Mouse (Mus musculus) adrenal gland, postnatal 10 days (tissue): ENCODE data around the gene Grm6. TPM values are rescaled to one million over a fixed set of nuclear protein-coding genes. Genes with fewer than 3 reads are reported as not detected.

Source experiments
- DNase-seq: peaks from one replicate; pipeline ENCODE4 v3.0.0; 2021; ENCODE audit warnings: mixed read lengths
- long read RNA-seq, 2 experiments: library from polyadenylated mRNA; stranded (forward); transcript quantifications; one replicate each; pipeline ENCODE4 v2.0.0; 2021
- total RNA-seq, 2 experiments: library from RNA; stranded (reverse); gene quantifications; 2 replicates each; pipeline ENCODE4 v1.2.3; 2021

The Grm6 gene
- under 1 TPM; 0.21 to 0.24 TPM for total RNA-seq
- long read RNA-seq, experiment 1, partial matches to known transcripts, result 0 of 1 reads
- long read RNA-seq, experiment 1, other reads (novel, unspliced or antisense), result 1 of 1 reads
- long read RNA-seq, experiment 2, result 0 reads

DNA sequence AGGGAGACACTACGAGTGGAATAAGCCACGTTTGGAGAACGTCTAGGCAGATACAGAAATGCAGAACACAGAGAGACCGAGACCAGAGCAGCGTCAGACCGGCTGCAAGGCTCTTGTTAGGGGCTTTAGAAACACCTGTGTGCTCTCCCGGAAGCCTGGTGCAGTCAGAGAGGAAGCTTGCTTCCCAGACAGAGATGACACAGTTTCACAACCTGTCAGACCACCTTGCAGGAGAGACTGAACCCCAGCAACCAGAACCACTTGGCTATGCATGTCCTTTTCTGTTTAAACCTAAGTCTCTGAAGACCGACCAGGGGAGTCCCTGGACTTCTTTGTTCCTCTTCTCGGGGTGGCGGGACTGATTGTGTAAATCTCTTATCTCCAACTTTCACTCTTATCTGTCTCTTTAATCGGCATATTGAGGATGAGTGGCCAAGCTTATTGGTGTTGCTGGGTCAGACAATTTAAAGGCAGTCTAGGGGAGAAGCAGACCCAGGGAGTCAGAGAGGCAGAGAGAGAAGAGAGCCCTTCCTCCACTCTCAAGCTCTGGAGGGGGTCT lies at the start of gene Grm6:
Grm6 (plus strand) TSS at position 509 of the 559 bp plus-strand sequence.
- DNase-seq, result no peak

DNA sequence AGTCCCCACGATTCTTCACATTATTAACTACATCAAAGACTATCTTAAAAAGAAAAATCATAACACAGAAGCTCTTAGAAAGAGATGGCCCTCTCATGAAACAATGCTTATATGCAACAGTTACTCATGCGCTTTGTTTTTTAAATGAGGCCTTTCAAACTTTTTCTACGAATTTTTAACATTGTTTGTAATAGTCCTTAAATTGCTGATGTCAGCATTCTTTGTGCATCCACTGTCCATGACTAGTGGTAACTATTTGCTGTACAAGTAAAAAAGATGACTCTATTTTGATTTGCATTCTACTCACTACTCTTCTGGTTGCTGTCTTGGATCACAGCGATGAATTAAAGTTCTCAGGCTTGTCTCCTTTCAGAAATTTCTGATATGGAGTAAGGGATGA lies 36.3 kb upstream of the Grm6 start:
- DNase-seq, result no peak

DNA sequence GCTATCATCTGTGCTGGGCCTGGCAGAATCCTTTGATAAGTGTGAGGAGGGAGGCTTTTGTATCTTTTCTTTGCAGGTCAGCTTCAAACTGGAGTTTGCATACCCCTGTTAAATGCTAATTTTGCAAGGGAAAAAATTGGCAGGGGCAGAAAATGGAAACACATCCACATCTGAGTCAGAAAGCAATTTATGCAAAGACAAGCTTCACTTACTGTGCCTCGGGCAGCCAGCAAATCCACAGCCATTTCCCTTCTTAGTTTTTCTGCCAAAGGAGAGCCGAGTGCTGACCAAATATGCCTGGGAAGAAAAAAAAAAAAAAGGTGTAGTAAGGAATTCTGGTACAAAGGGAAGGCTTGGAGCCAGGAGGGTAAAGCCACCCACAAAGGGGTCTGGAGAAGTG lies 24.3 kb upstream of the Grm6 start:
- no peak for DNase-seq

DNA sequence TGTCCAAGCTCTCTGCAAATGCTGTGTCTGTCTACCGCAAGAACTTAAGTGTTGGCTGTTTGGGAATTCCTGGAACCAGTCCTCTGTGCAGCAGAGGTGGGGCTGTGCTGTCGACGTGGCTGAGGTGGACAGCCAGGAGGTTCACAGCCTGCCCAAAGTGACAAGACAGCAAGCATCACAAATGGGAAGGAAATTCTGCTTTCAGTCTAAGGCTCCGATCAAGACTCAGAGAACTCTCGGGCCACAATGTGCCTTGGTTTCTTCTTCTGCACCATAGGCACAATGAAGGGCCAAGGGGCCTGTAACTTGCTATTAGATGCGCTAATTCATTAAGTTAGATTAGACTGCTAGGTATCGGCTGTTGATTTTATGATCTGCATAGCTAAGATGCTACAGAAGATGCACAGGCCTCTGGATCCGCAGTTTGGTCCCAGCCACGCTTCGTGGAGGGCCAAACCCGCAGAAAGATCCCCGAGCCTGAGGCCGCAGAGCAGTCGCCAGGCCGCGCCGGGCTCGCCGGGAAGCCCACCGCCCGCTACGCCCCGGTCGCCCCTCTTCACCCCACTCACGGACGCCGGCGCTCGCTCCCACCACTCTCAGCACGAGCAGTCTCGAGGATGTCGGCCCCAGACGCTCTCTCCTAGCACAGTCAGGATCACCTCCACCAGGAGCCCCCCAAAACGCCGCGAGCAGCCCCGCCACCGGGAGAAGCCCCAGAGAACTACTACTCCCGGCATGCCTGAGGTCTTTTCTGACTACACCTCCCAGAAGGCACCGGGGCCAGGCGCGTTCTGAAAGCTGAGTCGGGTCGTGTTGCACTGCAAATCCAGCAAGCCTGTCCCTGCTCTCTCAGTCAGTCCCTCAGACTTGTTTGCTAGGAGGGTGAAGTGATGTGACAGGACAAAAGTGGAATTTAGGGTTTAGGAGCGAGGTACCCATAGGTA lies 23.2 kb upstream of the Grm6 start, which contains the start of gene Zfp354c:
Zfp354c (minus strand) TSS at position 715 of the 944 bp plus-strand sequence.
- peak; percentile 89 for DNase-seq

DNA sequence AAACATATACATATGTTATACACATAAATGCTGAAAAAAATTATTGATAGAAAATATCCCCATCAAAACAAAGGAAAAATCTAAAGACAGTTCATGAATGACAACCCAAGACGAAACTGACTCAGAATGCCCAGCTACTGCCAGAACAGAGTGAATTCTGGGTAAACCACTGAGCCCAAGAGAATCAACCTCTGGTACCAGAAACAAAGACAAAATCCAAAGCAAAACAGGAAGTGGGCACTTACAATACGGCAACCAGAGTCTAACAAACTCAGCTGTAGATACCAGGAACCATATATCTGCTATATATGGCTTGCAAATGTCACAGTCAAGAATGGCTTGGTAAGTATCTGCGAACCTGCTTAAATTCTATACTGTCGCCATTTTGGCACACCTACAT lies 14.8 kb upstream of the Grm6 start:
- DNase-seq, result no peak

DNA sequence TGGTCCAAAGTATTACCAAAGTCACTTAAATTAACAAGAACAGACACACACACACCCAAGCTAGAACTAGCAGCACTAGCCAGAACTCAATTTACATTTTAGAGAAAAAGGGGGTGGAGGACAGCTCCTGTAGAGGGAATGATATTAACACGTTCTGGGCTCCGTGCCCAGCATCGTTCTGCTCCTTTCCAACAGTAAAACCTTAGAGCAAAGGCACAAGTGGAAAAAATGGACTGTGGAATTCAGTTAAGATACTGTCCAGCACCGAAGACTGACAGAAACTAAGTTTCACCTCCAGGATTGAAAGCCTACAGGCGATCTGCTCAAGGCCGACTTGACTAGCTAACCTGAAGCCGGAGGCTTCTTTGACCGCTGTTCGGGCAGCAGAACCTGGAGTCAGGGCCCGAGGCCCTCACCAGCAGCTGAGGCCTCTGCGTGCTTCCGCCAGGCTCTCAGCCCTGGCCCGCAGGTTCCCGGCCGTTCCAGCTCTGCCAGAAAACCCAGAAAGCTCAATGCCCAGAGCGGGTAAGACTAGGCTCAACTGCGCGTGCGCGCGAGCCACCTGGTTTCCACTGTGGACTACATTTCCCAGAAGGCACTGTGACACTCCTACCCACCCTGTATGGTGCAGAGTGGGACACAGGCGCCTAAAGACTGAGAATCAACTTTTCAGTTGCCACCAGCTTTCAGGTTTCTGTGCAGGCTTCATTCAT lies 9.3 kb upstream of the Grm6 start, which contains the start of gene Zfp879:
Zfp879 (minus strand) TSS at position 530 of the 713 bp plus-strand sequence.
- peak; percentile 91 for DNase-seq

DNA sequence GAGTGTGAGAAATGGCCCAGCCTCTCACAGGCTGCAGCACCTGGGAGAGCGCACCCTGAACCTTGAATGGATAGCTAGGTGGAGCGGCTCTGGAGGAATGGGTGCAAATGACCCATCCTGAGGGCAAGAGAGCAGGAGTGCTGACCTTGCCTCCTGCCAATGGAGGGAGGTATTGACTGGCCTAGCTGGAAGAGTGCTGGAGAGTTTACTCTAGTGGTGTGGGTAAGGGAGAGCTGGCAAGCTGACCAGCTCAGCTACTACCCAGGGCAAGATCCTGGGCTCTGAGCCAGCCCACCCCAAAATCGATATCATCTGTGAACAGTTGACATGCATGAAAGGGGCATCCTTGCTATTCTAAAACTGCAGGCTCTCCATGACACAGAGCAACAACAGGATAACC lies 4.5 kb upstream of the Grm6 start:
- DNase-seq, result peak; percentile 23

DNA sequence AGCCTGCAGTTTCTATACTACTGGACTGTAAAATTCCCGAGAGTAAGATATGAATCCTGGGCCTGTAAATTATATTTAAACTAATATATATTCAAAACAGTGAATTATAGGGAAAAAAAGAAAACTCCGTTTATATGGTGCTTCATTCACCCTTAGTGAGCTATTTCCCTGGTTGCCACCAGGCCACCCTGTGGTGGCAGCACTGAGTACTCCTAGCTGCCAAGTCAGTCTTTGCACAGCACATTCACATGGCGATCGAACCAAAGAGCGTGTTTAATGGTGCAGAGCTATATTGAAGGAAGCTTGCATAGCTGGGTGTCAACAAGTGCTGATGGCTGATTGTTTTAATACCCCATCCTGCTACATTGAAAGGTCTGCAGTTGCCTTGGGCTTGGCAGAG lies 3.4 kb upstream of the Grm6 start:
- no peak for DNase-seq

DNA sequence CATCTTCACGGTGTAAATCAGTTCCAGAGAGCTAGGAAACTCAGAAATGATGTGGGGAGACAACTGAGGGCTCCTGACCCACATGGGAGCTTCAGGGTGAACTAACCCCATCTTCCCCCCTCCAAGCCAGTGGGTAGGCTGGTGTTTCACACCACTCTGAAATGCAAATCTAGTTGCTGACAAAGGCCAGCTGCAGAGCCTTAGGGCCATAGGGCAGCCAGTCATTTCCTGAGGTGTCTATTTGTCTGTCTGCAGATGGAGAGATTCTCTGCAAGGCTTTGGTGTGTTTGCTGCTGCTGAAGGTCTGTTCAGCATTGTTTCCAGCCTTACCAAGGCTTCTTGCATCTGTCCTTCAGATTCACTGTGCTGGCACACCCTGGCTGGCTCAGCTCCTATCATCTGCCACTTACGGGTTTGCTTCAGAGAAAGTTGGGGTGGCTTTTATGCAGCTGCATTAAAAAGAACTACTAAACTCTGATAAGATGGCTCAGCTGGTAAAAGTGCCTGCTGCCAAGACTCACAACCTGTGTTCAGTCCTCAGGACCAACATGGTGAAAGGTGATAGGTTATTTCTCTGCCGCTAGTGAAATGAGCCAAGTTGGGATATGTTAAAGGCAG lies 1.9 kb upstream of the Grm6 start:
- peak; percentile 27 for DNase-seq

DNA sequence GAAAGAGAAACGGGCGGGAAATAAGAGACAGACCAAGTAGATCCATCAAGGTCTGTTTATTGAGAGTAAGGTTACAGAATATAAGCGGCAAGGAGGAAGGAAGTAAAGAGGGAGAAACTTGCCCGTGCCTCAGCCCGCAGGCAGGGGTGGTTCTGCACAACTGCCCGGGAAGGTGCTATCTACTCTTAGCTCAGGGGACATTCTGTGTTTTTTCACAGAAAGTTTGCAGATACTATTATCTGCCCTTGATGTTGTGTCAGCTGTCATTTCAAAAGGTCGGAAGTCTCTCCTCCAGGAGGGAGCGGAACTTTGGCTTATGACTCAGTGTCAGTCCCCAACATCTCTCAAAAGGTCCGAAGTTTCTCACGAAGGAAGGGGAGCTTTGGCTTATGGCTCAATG lies 1.2 kb upstream of the Grm6 start:
- DNase-seq, result no peak

DNA sequence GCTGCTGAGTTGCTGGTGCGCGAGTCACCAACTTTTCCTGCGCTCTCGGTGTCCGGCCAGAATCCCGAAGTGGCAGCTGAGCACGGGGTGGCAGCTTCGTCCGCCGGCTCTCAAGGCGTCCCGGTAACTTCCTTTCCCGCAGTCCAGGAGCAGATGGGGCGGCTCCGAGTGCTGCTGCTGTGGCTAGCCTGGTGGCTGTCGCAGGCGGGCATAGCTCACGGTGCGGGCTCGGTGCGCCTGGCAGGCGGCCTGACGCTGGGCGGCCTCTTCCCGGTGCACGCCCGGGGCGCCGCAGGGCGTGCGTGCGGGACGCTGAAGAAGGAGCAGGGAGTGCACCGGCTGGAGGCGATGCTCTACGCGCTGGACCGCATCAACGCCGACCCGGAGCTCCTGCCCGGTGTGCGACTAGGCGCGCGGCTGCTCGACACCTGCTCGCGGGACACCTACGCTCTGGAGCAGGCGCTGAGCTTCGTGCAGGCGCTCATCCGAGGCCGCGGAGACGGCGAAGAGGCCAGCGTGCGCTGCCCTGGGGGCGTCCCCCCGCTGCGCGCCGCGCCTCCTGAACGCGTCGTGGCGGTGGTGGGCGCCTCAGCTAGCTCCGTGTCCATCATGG lies 610 bp downstream of the Grm6 start:
- DNase-seq, result peak; percentile 24

DNA sequence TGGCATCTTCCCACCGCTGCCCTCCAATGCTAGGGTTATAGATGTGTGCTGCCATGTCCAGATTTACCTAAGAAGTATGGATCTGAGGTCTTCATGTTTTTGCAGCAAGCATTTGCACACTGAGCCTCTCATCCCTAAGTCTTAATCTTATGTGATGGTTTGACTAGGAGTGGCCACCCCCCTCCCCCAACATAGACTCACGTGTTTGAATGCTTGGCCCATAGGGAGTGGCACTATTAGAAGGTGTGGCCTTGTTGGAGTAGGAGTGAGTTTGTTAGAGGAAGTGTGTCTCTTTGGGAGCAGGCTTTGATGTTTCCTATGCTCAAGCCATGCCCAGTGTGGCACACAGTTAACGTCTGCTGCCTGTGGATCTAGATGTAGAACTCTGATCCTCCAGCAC lies 28.2 kb downstream of the Grm6 start:
- no peak for DNase-seq

DNA sequence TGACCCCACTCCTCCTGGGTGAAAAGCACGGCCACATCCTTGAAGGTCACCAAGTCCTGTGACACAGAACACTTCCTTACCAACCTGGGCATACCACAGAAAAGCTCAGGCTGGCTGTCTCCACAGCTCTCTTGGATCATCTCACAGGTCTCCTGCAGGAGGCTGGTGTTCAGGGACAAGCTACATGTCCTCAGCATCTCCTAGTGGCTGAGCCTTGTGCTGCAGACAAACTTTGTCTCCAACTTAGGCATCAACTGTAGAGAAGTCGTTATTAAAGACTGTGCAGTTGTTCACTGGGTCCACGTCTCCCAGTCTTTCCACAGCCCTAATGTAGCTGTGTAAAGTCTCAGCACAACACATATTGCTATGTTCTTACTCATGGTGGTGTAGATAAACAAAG lies 33.3 kb downstream of the Grm6 start:
- no peak for DNase-seq

DNA sequence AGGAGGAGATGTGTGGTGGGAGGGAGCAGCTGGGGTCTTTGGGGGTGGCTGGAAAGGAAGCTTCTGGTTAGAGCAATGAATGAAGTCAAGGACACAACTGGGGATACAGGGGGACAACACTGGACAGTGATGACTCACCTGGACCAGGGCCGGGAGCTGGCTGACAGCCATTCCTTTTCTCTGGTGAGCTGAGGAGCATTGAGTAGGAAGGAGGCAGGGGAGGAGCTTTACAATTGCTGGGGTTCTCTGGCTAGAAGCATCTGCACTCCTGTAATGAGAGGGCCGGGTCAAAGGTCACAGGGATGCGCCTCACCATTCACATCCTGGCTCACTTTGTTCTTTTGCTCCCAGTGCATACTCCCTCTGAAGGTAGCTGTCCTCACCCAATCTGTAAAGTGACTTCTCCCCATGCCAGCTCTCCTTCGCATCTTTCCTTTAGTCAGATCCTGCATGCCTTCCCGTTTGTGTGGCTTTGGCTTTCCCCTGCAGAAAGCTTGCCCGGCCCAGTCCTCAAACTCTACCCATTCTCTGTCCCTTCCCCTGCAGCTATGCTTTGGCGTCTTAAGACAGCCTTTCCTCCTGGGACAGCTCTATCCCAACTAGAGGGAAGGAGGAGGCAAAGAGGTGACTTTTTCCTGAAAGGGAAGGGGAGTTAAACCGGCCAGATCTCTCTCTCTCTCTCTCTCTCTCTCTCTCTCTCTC lies 35.9 kb downstream of the Grm6 start:
- peak; percentile 77 for DNase-seq

DNA sequence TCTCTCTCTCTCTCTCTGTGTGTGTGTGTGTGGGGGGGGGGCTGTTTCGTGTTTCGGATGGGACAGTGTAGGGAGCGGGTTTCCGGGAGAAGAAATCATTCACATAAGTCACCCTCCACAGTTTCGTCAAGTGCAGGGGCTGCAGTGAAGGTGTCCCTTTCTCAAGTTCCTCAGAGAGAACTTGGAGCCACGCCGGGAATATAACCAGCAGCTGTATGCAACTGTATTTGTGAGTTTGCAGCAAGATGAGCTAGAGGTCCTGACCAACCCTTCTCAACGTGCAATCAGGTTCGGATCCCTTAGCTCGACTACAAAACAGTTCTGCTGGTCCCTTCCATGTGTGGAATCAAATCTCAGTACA lies 36.4 kb downstream of the Grm6 start:
- peak; percentile 29 for DNase-seq

DNA sequence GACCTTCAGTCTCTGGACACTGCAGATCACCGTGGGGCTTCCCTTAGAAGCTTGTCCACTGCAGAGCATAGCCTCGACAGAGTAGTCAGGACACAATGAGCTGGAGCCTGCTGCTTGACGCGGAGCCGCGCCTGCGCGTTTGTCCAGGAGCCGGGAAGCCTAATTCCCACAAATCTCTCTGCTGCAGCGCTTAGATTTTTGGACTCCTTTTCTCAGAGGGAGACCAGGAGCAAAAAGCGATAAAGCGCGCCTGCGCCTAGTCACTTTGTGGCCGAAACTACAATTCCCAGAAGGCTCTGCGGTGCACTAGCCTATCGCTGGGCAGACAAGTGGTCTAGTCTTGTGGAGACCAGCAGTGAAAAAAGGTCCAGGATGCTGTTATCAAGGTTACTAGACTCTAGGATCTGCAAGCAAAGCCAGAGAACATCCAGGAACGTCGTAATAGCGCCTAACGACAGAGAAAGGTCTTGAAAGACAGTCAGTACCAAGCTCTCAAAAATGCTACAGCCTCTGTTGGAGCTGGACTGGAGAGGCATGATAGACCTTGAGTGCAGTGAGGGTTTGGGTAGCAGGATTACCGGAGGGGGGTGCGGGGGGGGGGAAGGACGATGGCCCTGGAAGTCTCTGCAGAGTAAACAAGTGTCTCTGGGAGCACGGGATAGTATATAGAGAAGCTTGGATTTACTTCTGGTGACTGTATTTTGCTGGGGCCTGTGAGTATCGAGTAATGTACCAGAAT lies 37.1 kb downstream of the Grm6 start, which contains the start of gene Zfp454:
Zfp454 (minus strand) TSS at position 262 of the 739 bp plus-strand sequence.
- peak; percentile 92 for DNase-seq

DNA sequence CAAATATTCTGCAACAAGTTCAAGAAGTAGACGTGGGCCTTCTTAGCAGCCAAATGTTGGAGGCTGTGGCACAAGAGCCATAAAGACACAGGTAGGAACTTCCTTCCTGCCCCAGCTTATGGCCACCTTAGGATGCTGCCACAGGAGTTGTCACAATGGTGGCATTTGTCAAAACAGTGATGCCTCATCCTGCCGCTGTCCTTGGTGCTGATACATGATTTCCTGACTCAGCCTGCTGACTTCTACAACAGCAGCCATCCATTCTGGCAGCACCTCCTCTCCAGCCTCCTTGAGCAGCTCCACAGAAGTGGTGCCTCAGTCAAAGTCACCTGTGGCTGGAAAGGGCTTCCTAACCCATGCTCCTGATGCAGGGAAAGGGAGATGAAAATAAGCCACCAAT lies 42.0 kb downstream of the Grm6 start:
- DNase-seq, result peak; percentile 8

DNA sequence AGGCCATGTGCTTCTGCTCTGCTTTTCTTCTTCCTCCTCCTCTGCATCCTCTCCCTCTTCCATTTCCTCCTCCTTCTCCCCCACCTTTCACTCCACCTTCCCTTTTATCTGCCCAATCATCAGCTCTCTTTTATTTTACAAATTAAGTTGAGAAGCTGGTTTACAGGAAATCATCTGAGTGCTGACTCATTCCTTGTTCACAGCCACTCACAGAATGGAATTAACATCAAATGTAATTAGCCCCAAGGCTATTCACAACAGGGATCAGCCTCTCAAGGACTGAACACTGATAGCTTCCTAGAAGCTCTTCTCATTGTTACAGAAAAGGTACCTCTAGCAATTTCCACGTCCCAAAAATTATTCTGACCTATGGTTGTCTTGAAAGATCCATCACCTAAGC lies 46.9 kb downstream of the Grm6 start:
- no peak for DNase-seq

DNA sequence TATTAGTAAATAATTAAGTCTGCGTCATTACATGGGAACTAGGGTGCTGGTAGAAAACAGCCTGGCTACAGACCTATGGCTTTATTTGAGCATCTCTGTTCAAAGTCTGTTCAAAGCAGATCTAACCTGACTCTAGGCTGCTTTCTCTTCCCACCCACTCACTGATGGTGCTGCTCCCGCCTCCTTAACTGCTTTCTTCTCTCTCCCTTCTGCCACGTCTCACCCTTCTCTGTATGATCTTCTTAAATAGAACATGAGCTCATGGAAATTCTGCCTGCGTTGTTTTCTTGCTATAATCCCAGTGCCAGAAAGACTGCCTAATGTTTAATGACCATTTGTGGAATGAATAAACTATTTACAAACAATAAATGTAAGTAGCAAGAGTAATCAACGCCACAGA lies 57.7 kb downstream of the Grm6 start:
- DNase-seq, result no peak

DNA sequence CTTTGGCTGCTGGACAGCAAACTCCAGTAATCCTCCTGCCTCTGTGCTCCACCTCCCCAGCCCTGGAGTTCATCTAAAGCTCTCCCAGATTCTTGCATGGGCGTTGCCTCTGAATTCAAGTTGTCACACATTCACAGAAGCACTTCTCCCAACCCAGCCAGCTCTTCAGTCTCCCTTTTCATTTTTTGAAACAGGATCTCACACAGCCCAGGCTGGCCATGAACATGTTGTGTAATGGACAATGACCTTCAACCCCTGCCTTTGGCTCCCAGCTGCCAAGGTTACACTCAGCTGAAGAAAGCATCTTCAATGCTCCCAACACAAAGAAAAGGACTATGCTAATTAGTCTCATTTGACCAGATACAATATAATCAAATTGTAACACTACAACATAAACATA lies 62.8 kb downstream of the Grm6 start:
- DNase-seq, result peak; percentile 12
